Mouse (Mus musculus): ENCODE data around the gene Prima1.

- TF ChIP-seq CTCF (IDR thresholded peaks at IDR 0.05; ENCODE audit: borderline replicate concordance, control insufficient read depth, extremely low read depth, insufficient read depth, low read length, poor library complexity), result no peak
- TF ChIP-seq POLR2A (IDR thresholded peaks at IDR 0.05; ENCODE audit: control insufficient read depth, extremely low read depth, insufficient read depth, low read length, poor library complexity), result no peak
Observed at GRCm38 (mm10) chr12:103229058-103229457, 12.9 kb downstream of the Prima1 start.
